ENCODE assay signal across 24 mouse cellular contexts in the genomic region with DNA sequence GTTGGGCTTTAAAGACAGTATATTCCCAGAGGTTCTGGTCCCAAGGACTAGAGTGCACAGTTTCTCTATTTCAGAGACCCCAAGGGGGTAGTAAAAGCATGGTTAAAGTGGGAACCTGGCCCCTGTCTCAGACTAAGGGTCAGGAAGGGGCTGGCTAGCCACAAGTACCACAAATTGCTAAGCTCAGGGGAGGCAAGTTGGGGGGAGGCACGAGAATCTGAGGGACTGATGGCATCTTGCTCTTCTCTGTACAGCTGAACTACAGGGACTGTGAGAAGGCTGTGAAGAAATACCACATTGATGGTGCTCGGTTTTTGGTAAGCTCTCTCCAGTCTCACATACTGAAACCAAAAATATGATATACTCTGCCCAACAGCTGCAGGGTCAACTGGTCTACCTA. TPM values are rescaled to one million over a fixed set of nuclear protein-coding genes. Genes with fewer than 3 reads are reported as not detected.
DNase-seq lines count a peak whose midpoint lies in the region; ATAC-seq and TF ChIP-seq lines count a peak whose summit lies in the region.
"Had no signal": no experiment of that assay in that cellular context is flagged by ENCODE, and none has a peak within 500 bp of the region (broad histone marks: within the 10 kb centered on the region; RNA-seq: fewer than 3 reads in every experiment).

No protein-coding gene starts in this region.

- intact Hi-C loops in heart, postnatal 10 days (cut with DNase I) = no loop called here

- peaks cover 11% of the 10 kb centered on the region; the same call in 1 of the 2 replicates for H3K4me1 ChIP-seq in spleen, adult 2 months (ENCODE audit: control insufficient read depth, insufficient read depth, insufficient read length)
- H3K4me1 ChIP-seq: embryonic facial prominence, embryonic 10.5 days; forebrain, embryonic 13.5 days; heart, embryonic 12.5 days; hindbrain, embryonic 12.5 days had no signal

- ATAC-seq in CD4-positive, CD25-positive, alpha-beta regulatory T cell, adult 4 months = no peak
- peak; percentile 21 for ATAC-seq in granulocyte monocyte progenitor cell, adult 5-6 weeks (replicated peaks; ENCODE audit: poor library complexity, severe bottlenecking)
- ATAC-seq in megakaryocyte progenitor cell, adult 5-6 weeks (replicated peaks; ENCODE audit: poor library complexity) = peak; percentile 24; the same call in 1 of the 2 replicates
- ATAC-seq: forebrain, embryonic 13.5 days; forebrain, postnatal 0 days; hindbrain, embryonic 16.5 days had no signal

- H3K27ac ChIP-seq in spleen, adult 2 months (ENCODE audit: insufficient read depth, low read length) = 0 out of 2 replicates have a peak overlapping the region, but pooled peaks have one; percentile 56
- H3K27ac ChIP-seq: embryonic facial prominence, embryonic 10.5 days; forebrain, embryonic 13.5 days; hindbrain, embryonic 12.5 days had no signal

- no peak overlapping the region for H3K4me3 ChIP-seq in spleen, adult 2 months (ENCODE audit: extremely low read depth, insufficient read depth, insufficient read length)
- H3K4me3 ChIP-seq: embryonic facial prominence, embryonic 10.5 days; forebrain, embryonic 13.5 days; heart, embryonic 12.5 days; hindbrain, embryonic 12.5 days had no signal

- WGBS in spleen, adult 2 months = 7% methylated on average over 2 of the region's 2 CpGs

- DNase-seq in CD4-positive, CD25-positive, alpha-beta regulatory T cell, adult 2 months (ENCODE audit: low read depth, low spot score) = peak; percentile 17
- DNase-seq in spleen, adult 2 months (ENCODE audit: low read depth in 1 of 2, low spot score in 2 of 2) = no peak
- no peak for DNase-seq in spleen, adult 12 weeks (ENCODE audit: low spot score)
- DNase-seq in heart, postnatal 10 days = no peak
- no peak for DNase-seq in testis, postnatal 14 days (ENCODE audit: low spot score)
- DNase-seq: adrenal gland, postnatal 10 days; cerebellum, adult 18-20 months; cerebellum, adult 9-11 months; cerebellum, postnatal 36 days; forebrain, postnatal 0 days; gastrocnemius, postnatal 14 days; heart, postnatal 36 days had no signal

- no peaks in the 10 kb centered on the region; the same call in 1 of the 2 replicates for H3K36me3 ChIP-seq in spleen, adult 2 months (ENCODE audit: control insufficient read depth, insufficient read depth, low read length)
- H3K36me3 ChIP-seq: embryonic facial prominence, embryonic 10.5 days; heart, embryonic 12.5 days; hindbrain, embryonic 12.5 days had no signal

- TF ChIP-seq POLR2A in spleen, adult 2 months (IDR thresholded peaks at IDR 0.05; ENCODE audit: low read depth, low read length) = no peak

- no peak for TF ChIP-seq CTCF in spleen, adult 2 months (IDR thresholded peaks at IDR 0.05; ENCODE audit: extremely low read depth, insufficient read depth, insufficient read length, insufficient replicate concordance)

- no peaks in the 10 kb centered on the region for H3K27me3 ChIP-seq in spleen, adult 2 months (ENCODE audit: control insufficient read depth, insufficient read depth, low read length)
- H3K27me3 ChIP-seq: forebrain, embryonic 13.5 days; heart, embryonic 12.5 days; hindbrain, embryonic 12.5 days had no signal

RNA-seq across cellular contexts. Expression of a gene that starts 3.9 kb away (rescaled TPM):
- 100 to 1,000 TPM; 477 to 563 TPM for polyA plus RNA-seq in CD4-positive, CD25-positive, alpha-beta regulatory T cell, adult 4 months (2017; shearing (Covaris generic))
- 34.0 and 34.2 TPM in 2 replicates for polyA plus RNA-seq in spleen, adult 2 months (2012; rRNA removed)
- total RNA-seq in granulocyte monocyte progenitor cell, adult 5-6 weeks (2014; fragmentation: Nextera tagmentation) = 43.5 and 55.4 TPM in 2 replicates
- 22.0 and 34.6 TPM in 2 replicates for total RNA-seq in granulocyte monocyte progenitor cell, adult 5-6 weeks (2017)
- 67.6 and 73.6 TPM in 2 replicates for total RNA-seq in megakaryocyte progenitor cell, adult 5-6 weeks (2015)
- total RNA-seq in megakaryocyte progenitor cell, adult 5-6 weeks (2017) = 26.1 and 29.5 TPM in 2 replicates
- 1 to 10 TPM; 1.6 to 2.2 TPM for total RNA-seq in heart, postnatal 10 days (2021)
- polyA plus RNA-seq: C2C12 had no signal

RNA-seq across cellular contexts. Expression of a gene that starts 47.7 kb away (rescaled TPM):
- polyA plus RNA-seq in CD4-positive, CD25-positive, alpha-beta regulatory T cell, adult 4 months (2017; shearing (Covaris generic)) = 10 to 100 TPM; 10.7 to 11.1 TPM
- not detected in 2 replicates for polyA plus RNA-seq in spleen, adult 2 months (2012; rRNA removed)
- total RNA-seq in granulocyte monocyte progenitor cell, adult 5-6 weeks (2014; fragmentation: Nextera tagmentation) = not detected in 2 replicates
- total RNA-seq in granulocyte monocyte progenitor cell, adult 5-6 weeks (2017) = not detected in 2 replicates
- not detected in 2 replicates for total RNA-seq in megakaryocyte progenitor cell, adult 5-6 weeks (2015)
- not detected in 2 replicates for total RNA-seq in megakaryocyte progenitor cell, adult 5-6 weeks (2017)
- not detected for total RNA-seq in heart, postnatal 10 days (2021)
- total RNA-seq: adrenal gland, postnatal 10 days; forebrain, postnatal 0 days; gastrocnemius, adult 18-20 months; gastrocnemius, postnatal 14 days; heart, adult 8-10 months; heart, postnatal 36 days had no signal
- polyA plus RNA-seq: C2C12; embryonic facial prominence, embryonic 10.5 days; forebrain, embryonic 13.5 days; forebrain, postnatal 0 days; heart, embryonic 12.5 days; heart, embryonic 16.5 days had no signal

RNA-seq across cellular contexts. Expression of a gene that starts 57.7 kb away (rescaled TPM):
- polyA plus RNA-seq in CD4-positive, CD25-positive, alpha-beta regulatory T cell, adult 4 months (2017; shearing (Covaris generic)) = not detected
- polyA plus RNA-seq in spleen, adult 2 months (2012; rRNA removed) = not detected in 2 replicates
- total RNA-seq in granulocyte monocyte progenitor cell, adult 5-6 weeks (2014; fragmentation: Nextera tagmentation) = not detected in 2 replicates
- total RNA-seq in granulocyte monocyte progenitor cell, adult 5-6 weeks (2017) = not detected in 2 replicates
- not detected in 2 replicates for total RNA-seq in megakaryocyte progenitor cell, adult 5-6 weeks (2015)
- not detected in 2 replicates for total RNA-seq in megakaryocyte progenitor cell, adult 5-6 weeks (2017)
- not detected for total RNA-seq in heart, postnatal 10 days (2021)
- polyA plus RNA-seq: C2C12 had no signal

Comparison
In these comparisons a context has a peak if more than half of its experiments do, and no peak if none do; other contexts are left out.
1. RNA of a gene that starts 3.9 kb away (total RNA-seq): 26.1 to 73.6 TPM in megakaryocyte progenitor cell, adult 5-6 weeks and 22.0 to 55.4 TPM in granulocyte monocyte progenitor cell, adult 5-6 weeks; 1.6 to 2.2 TPM in heart, postnatal 10 days; every median in the first group is over 4 times any median in the second.